Mouse (Mus musculus) 416B (cell line): ENCODE measurements around the gene Moap1.

Experiments used
- DNase-seq: peaks from one replicate; pipeline ENCODE4 v3.0.0; 2011; ENCODE audit warnings: low read depth

Gene Moap1

GRCm38 (mm10) chr12:102705906-102706640, 37.4 kb downstream of the Moap1 start:
- DNase-seq, result no peak

GRCm38 (mm10) chr12:102705216-102705871, 38.1 kb downstream of the Moap1 start:
- peak; percentile 93 for DNase-seq

GRCm38 (mm10) chr12:102704457-102705198, 38.8 kb downstream of the Moap1 start, which contains the start of gene Itpk1:
Gene Itpk1, minus strand, starts transcription at chr12:102704930.
- no peak for DNase-seq

- peak; percentile 37 for DNase-seq
Observed at GRCm38 (mm10) chr12:102703921-102704408, 39.5 kb downstream of the Moap1 start.

- DNase-seq, result no peak
Observed at GRCm38 (mm10) chr12:102703441-102703840, 40.0 kb downstream of the Moap1 start.

GRCm38 (mm10) chr12:102703111-102703412, 40.4 kb downstream of the Moap1 start:
- peak; percentile 75 for DNase-seq

GRCm38 (mm10) chr12:102702356-102703110, 40.9 kb downstream of the Moap1 start:
- peak; percentile 86 for DNase-seq

GRCm38 (mm10) chr12:102701691-102702207, 41.7 kb downstream of the Moap1 start:
- DNase-seq, result no peak

- no peak for DNase-seq
Observed at GRCm38 (mm10) chr12:102700453-102700852, 43.0 kb downstream of the Moap1 start.

GRCm38 (mm10) chr12:102699156-102699555, 44.3 kb downstream of the Moap1 start:
- no peak for DNase-seq

GRCm38 (mm10) chr12:102698089-102698684, 45.3 kb downstream of the Moap1 start:
- DNase-seq, result no peak

- DNase-seq, result no peak
Observed at GRCm38 (mm10) chr12:102697381-102697780, 46.1 kb downstream of the Moap1 start.

- no peak for DNase-seq
Observed at GRCm38 (mm10) chr12:102696635-102697354, 46.7 kb downstream of the Moap1 start.

GRCm38 (mm10) chr12:102695369-102696239, 47.9 kb downstream of the Moap1 start:
- DNase-seq, result no peak
